Mouse (Mus musculus) liver, postnatal 0 days (tissue): ENCODE measurements around the gene Kif26b. TPM values are rescaled to one million over a fixed set of nuclear protein-coding genes. Genes with fewer than 3 reads are reported as not detected.

ENCODE experiments used
- ATAC-seq: fragments of 200-750 bp; cut with Nextera tagmentation; 2 replicates; pipeline ENCODE4 v1.8.0; 2017; ENCODE audit warnings: mild to moderate bottlenecking, moderate library complexity
- DNase-seq: peaks from one replicate; pipeline ENCODE4 v3.0.0-alpha.2; 2016
- H3K27ac ChIP-seq: fragments of 300-500 bp; sonication (generic); 2 replicates; pipeline ENCODE4 v1.5.1; 2014; ENCODE audit warnings: antibody characterized with exemption, moderate library complexity, mild to moderate bottlenecking, low read depth
- H3K27me3 ChIP-seq: fragments of 300-500 bp; sonication (generic); 2 replicates; pipeline ENCODE4 v1.6.1; 2014; ENCODE audit warnings: low read length, control low read depth, mixed read lengths; ENCODE audit not compliant: insufficient read depth
- H3K36me3 ChIP-seq: fragments of 300-500 bp; sonication (generic); replicated peaks from 2 replicates; pipeline ENCODE4 v1.6.1; 2014; ENCODE audit warnings: mild to moderate bottlenecking, control low read depth, low read length, moderate library complexity, mixed read lengths; ENCODE audit not compliant: insufficient read depth
- H3K4me1 ChIP-seq: fragments of 300-500 bp; sonication (generic); 2 replicates; pipeline ENCODE4 v1.6.1; 2014; ENCODE audit warnings: antibody characterized with exemption, mild to moderate bottlenecking, control low read depth; ENCODE audit not compliant: insufficient read depth
- H3K4me2 ChIP-seq: fragments of 300-500 bp; sonication (generic); 2 replicates; pipeline ENCODE4 v1.6.1; 2014; ENCODE audit warnings: low read depth, mild to moderate bottlenecking, low read length, moderate library complexity, mixed read lengths
- H3K4me3 ChIP-seq: fragments of 300-500 bp; sonication (generic); 2 replicates; pipeline ENCODE4 v1.5.1; 2014; ENCODE audit warnings: low read depth, low read length
- H3K9ac ChIP-seq: fragments of 300-500 bp; sonication (generic); replicated peaks from 2 replicates; pipeline ENCODE4 v1.6.1; 2014; ENCODE audit warnings: mild to moderate bottlenecking, moderate library complexity
- H3K9me3 ChIP-seq: fragments of 300-500 bp; sonication (generic); 2 replicates; pipeline ENCODE4 v1.6.1; 2016; ENCODE audit warnings: mild to moderate bottlenecking, control low read depth, low read length, mixed read lengths
- CTCF ChIP-seq: sonication (generic); IDR thresholded peaks from 2 replicates; pipeline ENCODE4 v1.5.1; 2016; ENCODE audit warnings: antibody characterized with exemption, low read depth
- EP300 ChIP-seq: IDR thresholded peaks from 2 replicates; pipeline ENCODE4 v1.6.1; 2016; ENCODE audit warnings: antibody characterized with exemption, low read depth, mild to moderate bottlenecking
- WGBS: fragments of 180-500 bp; shearing (Covaris S2); extraction: QIAGEN DNeasy Blood & Tissue Kit; methylation state at CpG from one replicate; pipeline ENCODE4 v1.1.7; 2014; ENCODE audit not compliant: insufficient replicate concordance; 5-methylcytosine and 5-hydroxymethylcytosine counted together
- polyA plus RNA-seq: library from polyadenylated mRNA; unstranded; fragments of >200 nt; fragmentation: Nextera tagmentation; extraction: Ambion mirVana; gene quantifications from 2 replicates; pipeline ENCODE4 v1.2.1, GENCODE M21; 2015

Kif26b gene
- polyA plus RNA-seq, 1 experiment from 2014 or later, result 0.02 TPM

- Histone ChIP-seq H3K4me3 (no peak overlapping the region), H3K9me3 (no peaks in the 10 kb centered on the region), H3K4me2 (no peak overlapping the region), H3K27ac (no peak overlapping the region), H3K36me3 (no peaks in the 10 kb centered on the region), H3K9ac (no peak overlapping the region), H3K27me3 (no peaks in the 10 kb centered on the region), H3K4me1 (no peaks in the 10 kb centered on the region)
- DNase-seq, result no peak
- WGBS, result 65% methylated on average over 4 of the region's 4 CpGs
- TF ChIP-seq CTCF, result no peak
- TF ChIP-seq EP300, result no peak
- no peak for ATAC-seq
Measured at GRCm38 (mm10) chr1:178829456-178829855, 300.5 kb downstream of the Kif26b start.

DNA sequence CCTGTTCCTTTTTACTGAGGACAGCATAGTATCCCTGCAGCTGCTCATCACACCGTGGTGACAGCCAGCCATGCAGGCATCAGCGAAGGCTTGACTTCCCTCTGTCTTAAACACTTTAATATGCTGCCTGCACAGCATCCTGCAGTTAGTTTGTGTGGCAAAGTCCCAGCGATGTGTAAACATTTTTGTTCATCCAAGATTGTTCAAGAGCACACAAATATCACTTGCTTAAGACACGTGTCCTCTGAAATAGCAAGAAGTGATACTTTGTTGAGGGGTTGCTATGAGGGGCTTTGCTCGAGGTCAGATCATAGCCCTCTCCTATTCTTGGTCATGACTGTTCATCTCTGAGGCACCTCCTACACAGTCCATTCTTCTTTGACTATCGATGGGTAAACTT lies 303.6 kb downstream of the Kif26b start:
- Histone ChIP-seq H3K9me3 (no peaks in the 10 kb centered on the region), H3K9ac (no peak overlapping the region), H3K4me2 (no peak overlapping the region), H3K36me3 (no peaks in the 10 kb centered on the region), H3K27me3 (no peaks in the 10 kb centered on the region), H3K4me1 (no peaks in the 10 kb centered on the region), H3K4me3 (no peak overlapping the region), H3K27ac (no peak overlapping the region)
- DNase-seq, result no peak
- 63% methylated on average over 6 of the region's 6 CpGs for WGBS
- no peak for ATAC-seq
- TF ChIP-seq CTCF, result no peak
- TF ChIP-seq EP300, result no peak

DNA sequence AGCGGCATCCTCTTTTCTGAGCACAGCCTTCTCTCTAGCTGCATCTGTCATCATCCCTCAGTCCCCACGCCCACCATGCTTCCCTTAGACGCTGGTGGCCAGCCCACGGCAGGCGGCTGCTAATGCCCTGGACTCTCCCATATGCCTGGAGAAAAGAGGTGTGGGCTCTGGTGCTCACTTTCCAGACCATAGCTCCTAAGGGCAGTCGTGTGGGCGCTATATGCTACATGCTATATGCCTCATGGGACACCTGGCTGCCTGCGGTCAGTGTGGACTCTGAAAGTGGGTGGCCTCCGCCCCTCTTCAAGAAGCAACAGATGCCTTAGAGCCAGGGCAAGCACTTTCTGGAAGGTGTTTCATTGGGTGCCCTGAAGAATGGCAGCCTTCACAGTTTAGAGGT lies 306.9 kb downstream of the Kif26b start:
- Histone ChIP-seq H3K4me3 (no peak overlapping the region), H3K36me3 (no peaks in the 10 kb centered on the region), H3K27ac (no peak overlapping the region), H3K9me3 (no peaks in the 10 kb centered on the region), H3K4me1 (no peaks in the 10 kb centered on the region), H3K9ac (no peak overlapping the region), H3K4me2 (no peak overlapping the region), H3K27me3 (no peaks in the 10 kb centered on the region)
- TF ChIP-seq EP300 (no peak), CTCF (no peak)
- no peak for DNase-seq
- ATAC-seq, result no peak
- 78% methylated on average over 9 of the region's 9 CpGs for WGBS

DNA sequence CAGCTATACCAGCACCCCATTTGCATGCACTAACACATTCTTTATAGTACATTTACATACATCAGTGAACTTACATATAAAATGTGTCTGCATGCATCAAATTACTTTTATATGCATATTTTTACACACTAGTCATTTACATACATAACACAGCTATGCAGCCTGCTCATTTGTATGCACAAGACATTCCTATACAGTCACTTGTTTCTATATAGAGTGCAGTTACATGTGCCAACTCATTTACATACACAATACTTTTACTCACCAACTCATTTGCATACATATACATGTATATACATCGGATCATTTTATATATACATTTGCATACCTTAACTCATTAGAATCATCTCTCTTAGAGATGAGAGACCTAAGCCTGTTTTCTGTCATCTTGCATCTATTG lies 308.1 kb downstream of the Kif26b start:
- Histone ChIP-seq H3K9ac (no peak overlapping the region), H3K36me3 (no peaks in the 10 kb centered on the region), H3K9me3 (no peaks in the 10 kb centered on the region), H3K4me3 (no peak overlapping the region), H3K4me2 (no peak overlapping the region), H3K4me1 (no peaks in the 10 kb centered on the region), H3K27me3 (no peaks in the 10 kb centered on the region), H3K27ac (no peak overlapping the region)
- WGBS, result 68% methylated on average over 1 of the region's 1 CpGs
- TF ChIP-seq EP300, result no peak
- no peak for TF ChIP-seq CTCF
- DNase-seq (no peak), ATAC-seq (no peak)

- ATAC-seq, result no peak
- Histone ChIP-seq H3K4me3 (no peak overlapping the region), H3K4me2 (no peak overlapping the region), H3K27me3 (no peaks in the 10 kb centered on the region), H3K9me3 (no peaks in the 10 kb centered on the region), H3K4me1 (no peaks in the 10 kb centered on the region), H3K36me3 (no peaks in the 10 kb centered on the region), H3K27ac (no peak overlapping the region), H3K9ac (no peak overlapping the region)
- no peak for DNase-seq
- 69% methylated on average over 10 of the region's 10 CpGs for WGBS
- TF ChIP-seq EP300, result no peak
- no peak for TF ChIP-seq CTCF
Measured at GRCm38 (mm10) chr1:178838696-178839320, 309.9 kb downstream of the Kif26b start.

- no peak overlapping the region for H3K27ac ChIP-seq
Measured at GRCm38 (mm10) chr1:178840311-178840710, 311.4 kb downstream of the Kif26b start.

DNA sequence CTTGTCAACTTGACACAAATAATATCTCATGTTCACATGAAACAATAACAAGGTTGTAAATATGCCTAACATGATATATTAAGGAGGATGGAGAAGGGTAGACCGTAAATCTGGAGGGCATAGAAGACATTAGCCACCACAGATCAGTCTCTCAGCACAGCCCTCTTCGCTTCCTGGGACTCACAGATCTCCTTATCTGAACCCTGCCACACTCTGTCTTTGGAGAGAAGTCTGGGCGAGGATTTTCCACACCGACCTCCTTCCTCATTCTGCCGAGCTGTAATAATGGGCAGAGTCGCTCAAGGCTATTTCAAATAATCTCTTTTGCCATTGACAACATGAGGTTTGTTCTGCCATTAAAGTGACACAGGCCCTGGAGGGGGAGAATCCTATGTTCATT lies 315.9 kb downstream of the Kif26b start:
- no peaks in the 10 kb centered on the region for H3K9me3 ChIP-seq
- H3K4me3 ChIP-seq, result no peak overlapping the region
- WGBS, result 43% methylated on average over 6 of the region's 6 CpGs
- H3K27me3 ChIP-seq, result no peaks in the 10 kb centered on the region
- no peak overlapping the region for H3K27ac ChIP-seq
- H3K36me3 ChIP-seq, result no peaks in the 10 kb centered on the region
- TF ChIP-seq CTCF (no peak), EP300 (no peak)
- no peak for ATAC-seq
- DNase-seq, result no peak
- H3K9ac ChIP-seq, result no peak overlapping the region
- no peaks in the 10 kb centered on the region for H3K4me1 ChIP-seq
- no peak overlapping the region for H3K4me2 ChIP-seq

More at GRCm38 (mm10) chr1:178840311-178840710, 311.4 kb downstream of the Kif26b start:
- no peaks in the 10 kb centered on the region for H3K36me3 ChIP-seq
- ATAC-seq, result no peak
- H3K4me2 ChIP-seq, result no peak overlapping the region
- TF ChIP-seq CTCF, result no peak
- TF ChIP-seq EP300, result no peak
- no peaks in the 10 kb centered on the region for H3K27me3 ChIP-seq
- H3K9ac ChIP-seq, result no peak overlapping the region
- no peaks in the 10 kb centered on the region for H3K4me1 ChIP-seq
- DNase-seq, result no peak
- WGBS, result 47% methylated on average over 7 of the region's 7 CpGs
- no peaks in the 10 kb centered on the region for H3K9me3 ChIP-seq
- no peak overlapping the region for H3K4me3 ChIP-seq
